Mouse (Mus musculus) G1E (cell line): ENCODE measurements around the gene Ipo9.

Experiments used
- CTCF ChIP-seq: IDR thresholded peaks from 2 replicates; pipeline ENCODE4 v1.5.1; 2012; ENCODE audit warnings: low read depth, low read length, inconsistent platforms, mixed read lengths
- GATA2 ChIP-seq: IDR thresholded peaks from 2 replicates; pipeline ENCODE4 v1.6.1; 2012; ENCODE audit warnings: low read depth, low read length, inconsistent platforms, borderline replicate concordance
- TAL1 ChIP-seq: conservative IDR thresholded peaks from 2 replicates; pipeline ENCODE4 v1.6.1; 2012; ENCODE audit warnings: low read depth, low read length, inconsistent platforms, mixed read lengths

DNA sequence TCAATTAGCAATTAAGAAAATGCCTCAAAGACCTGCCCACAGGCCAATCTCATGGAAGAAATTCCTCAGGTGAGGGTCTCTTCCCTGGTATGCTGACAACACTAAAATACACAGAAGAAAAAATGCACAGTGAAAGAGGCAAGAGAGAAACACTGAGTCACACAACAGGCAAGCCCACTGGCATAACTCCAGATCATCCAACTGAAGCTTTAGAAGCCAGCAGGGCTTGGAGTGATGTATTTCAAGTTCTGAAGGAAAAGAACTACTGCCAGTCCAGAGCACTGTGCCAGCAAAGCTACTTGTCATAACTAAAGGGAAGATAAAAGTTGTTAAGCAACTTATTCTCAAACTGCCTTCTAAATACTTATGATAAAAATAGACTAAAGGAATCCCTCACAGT, 16.3 kb downstream of the Ipo9 start:
- no peak for TF ChIP-seq CTCF
- TF ChIP-seq GATA2 = no peak
- TF ChIP-seq TAL1 = no peak
